Mouse (Mus musculus) mesoderm, embryonic 11.5 days (tissue): ENCODE measurements around the gene Tha1.
"Not testable (repeated sequence)": the region's sequence is repeated elsewhere in the genome, so short reads cannot be mapped to it uniquely, and the experiment has no call there.

Source experiments
- DNase-seq: peaks from one replicate; pipeline ENCODE4 v3.0.0-alpha.2; 2012; ENCODE audit warnings: low read depth, low spot score

Gene Tha1

GRCm38 (mm10) chr11:117848985-117849671 lies 24.2 kb downstream of the Tha1 start, which contains the start of gene Birc5:
TSS of gene Birc5 (plus strand) at chr11:117849251.
- DNase-seq: peak; percentile 97

GRCm38 (mm10) chr11:117848271-117848984 lies 24.9 kb downstream of the Tha1 start:
- no peak for DNase-seq

DNA sequence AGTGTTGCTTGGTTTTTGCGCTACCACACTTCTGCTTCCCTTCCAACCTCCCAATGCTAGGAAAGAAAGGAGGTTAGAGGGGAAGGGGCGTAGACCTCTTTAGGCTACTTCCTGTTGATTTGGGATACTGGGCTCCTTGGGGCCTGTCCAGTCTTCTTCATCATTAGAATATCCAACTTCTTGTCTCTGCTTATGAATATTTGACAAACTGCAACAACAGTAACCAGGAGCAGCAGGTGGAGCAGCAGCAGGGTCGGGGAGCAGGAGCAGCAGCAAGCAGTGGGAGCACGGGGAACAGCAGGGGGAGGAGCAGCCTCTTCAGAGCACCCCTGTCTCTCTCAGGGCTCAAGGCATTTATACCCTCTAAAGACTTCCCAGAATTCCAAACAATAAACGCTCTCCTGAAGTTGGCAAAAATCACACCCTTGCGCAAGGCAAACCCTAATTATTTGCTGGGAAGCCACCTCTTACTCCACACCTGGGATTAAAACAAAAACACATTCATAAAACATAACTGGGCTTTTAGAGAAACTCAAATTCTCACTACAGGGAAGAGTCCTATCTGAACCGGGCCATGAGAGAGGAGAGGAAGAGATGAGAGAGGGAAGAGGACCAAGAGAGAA lies 25.6 kb downstream of the Tha1 start:
- DNase-seq: no peak

DNA sequence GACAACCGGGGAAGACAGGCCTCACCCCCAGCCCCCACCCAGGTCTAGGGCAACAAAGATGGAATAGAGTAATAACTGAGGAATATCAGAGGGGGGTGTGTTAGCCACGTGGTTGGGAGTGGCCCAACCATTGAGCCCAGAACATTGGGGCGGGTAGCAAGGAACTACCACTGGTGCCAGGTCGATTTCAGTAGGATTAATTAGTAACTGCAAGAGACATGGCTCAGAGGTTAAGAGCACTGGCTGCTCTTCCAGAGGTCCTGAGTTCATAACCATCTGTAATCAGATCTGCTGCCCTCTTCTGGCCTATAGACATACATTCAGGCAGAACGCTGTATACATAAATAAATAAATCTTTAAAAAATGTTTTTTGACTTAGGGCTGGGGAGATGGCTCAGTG lies 26.6 kb downstream of the Tha1 start:
- DNase-seq: no peak

DNA sequence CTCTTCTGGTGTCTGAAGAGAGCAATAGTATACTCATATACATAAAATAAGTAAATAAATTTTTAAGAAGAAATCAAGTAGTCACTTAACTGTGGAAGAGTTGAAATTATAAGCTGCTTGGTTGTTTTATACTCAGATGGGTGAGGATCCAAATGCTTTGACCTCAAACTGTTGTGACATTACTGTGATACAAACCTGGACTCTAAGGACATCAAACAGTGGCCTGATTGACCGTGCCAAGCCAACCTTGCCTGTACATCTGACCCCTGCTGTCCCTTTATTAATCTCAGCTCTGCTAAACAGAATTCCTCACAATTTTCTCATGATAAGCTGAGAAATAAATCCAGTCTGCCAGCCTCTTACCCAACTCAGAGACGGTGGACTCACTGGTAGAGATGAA lies 27.6 kb downstream of the Tha1 start:
- DNase-seq: no peak

DNA sequence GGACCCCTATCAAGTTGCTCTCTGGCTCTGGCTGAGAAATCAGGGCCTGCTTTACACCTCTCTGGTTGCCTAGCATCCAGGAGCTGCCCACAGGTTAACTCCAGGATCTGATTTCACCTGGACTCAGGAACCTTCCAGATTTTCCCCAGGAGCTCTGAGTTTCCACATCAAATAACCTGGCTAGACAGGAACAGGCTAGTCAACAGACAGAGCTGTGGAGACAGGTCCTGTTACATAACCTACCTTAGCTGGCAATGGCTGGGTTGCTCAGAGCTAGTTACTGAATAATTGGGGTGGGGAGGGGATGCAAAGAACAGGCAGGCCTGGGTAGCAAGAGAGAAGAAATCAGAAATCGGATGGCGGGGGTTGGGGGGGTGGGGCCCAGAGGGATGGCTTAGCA lies 28.3 kb downstream of the Tha1 start:
- no peak for DNase-seq

- DNase-seq: no peak
These were observed 29.8 kb downstream of the Tha1 start for GRCm38 (mm10) chr11:117843434-117843833.

DNA sequence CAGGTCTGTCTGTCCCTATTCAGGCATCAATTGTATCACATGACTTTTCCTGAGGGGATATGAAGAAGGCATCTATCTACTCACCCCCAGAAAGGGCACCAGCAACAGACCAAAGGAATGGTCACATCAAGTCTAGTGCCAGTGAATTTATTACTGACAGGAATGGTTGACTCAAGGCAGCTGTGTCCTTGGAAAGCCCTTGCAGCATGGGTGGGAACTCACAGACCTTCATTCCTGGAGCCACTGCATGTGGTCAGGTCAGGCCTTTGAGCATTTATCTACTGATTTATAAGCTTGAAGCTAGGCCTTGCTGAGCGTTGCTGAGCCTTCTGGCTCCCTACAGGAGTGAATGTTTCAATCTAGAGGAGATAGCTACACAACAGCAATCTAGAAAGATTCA lies 32.4 kb downstream of the Tha1 start:
- DNase-seq: no peak

DNA sequence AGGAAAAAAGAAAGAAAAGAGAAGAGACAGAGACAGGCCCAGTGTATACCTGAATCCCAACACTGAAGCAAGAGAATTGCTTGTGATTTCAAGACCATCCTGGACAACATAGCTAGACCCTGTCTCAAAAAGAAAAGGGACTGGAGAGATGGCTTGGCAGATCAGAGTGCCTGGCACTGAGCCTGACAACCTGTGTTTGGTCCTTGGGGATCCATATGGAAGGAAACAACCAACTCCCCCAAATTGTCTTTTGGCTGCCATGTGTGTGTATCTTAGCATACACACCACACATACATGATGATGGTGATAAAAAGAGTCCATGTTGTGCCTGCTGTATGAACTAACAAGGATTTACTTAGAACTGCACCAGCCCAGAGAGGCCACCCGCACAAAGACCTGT lies 34.3 kb downstream of the Tha1 start:
- DNase-seq: no peak

- DNase-seq: no peak
These were observed 34.7 kb downstream of the Tha1 start for GRCm38 (mm10) chr11:117838572-117838971.

DNA sequence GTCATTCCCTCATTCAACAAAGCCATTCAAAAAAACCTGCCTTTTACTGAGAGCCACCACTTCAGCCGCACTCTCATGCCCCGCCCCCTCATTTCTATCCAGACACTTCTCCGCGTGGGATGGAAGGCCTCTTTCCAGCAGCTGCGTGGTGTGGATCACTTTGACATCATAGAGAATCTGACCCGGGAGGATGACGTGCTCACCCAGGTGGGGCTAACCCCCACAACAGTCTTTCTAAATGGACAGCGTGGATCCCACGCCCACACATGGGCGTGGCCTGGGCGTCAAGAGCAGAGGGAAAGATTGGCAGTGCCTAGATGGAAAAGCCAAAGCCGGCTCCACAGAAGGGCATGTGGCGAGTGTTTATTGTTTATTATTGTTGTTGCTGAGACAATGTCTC lies 37.0 kb downstream of the Tha1 start:
- DNase-seq: peak; percentile 50

GRCm38 (mm10) chr11:117834086-117834485 lies 39.2 kb downstream of the Tha1 start:
- no peak for DNase-seq

GRCm38 (mm10) chr11:117833509-117833908 lies 39.8 kb downstream of the Tha1 start:
- DNase-seq: not testable (repeated sequence)

GRCm38 (mm10) chr11:117832086-117832969 lies 41.0 kb downstream of the Tha1 start:
- DNase-seq: peak; percentile 86

DNA sequence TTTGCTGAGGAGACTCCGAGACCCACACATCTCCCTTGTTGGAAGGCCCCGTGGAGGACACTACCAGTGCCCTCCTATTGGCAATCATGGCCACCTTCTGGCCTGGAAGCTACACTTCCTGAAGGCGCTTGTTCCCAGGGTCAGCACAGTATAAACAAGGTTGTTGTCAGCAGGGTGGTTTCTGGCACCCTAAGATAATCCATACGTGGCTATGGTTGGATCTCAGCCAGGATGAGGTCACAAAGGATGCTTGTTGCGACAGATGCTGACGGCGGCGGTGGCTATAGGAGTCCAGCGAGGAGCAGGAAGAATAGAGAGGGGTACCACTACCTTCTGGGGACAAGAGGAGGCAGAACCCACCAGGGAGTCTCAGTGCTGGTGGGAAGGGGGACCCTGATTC lies 42.9 kb downstream of the Tha1 start:
- DNase-seq: no peak

- DNase-seq: no peak
These were observed 43.5 kb downstream of the Tha1 start for GRCm38 (mm10) chr11:117829671-117830215.

DNA sequence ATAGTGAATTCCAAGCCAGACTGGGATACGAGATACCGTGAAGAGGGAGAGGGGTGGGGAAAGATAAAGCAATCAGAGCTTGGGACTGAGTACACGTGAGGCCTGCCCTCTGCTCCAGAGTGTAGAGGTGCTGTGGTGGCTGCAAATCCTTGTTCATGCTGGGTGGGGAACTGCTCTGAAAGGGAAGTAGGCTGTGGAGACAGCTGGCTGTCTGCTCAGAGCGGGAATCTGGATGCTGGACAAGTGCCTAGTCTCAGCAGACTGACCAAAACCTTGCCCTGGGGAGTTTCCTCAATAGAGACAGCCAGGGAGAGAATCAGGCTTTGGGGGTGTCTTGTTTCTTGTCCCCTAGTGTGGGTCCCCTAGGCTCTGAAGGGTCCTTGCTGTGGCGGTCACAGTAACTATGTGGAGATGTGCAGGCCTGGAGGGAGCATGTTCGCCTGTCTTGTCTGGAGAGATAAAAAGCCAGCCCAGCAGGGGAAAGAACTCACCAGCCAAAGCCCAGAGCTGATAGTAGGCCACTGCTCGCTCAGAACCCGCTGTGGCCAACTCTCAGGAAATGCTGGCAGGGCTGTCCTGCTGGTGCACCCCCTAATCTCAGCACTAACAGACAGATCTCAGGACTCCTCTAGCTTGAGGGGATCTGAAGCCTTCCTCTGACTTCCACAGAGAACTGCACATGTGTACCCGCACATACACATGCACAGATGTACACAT lies 44.2 kb downstream of the Tha1 start:
- no peak for DNase-seq

DNA sequence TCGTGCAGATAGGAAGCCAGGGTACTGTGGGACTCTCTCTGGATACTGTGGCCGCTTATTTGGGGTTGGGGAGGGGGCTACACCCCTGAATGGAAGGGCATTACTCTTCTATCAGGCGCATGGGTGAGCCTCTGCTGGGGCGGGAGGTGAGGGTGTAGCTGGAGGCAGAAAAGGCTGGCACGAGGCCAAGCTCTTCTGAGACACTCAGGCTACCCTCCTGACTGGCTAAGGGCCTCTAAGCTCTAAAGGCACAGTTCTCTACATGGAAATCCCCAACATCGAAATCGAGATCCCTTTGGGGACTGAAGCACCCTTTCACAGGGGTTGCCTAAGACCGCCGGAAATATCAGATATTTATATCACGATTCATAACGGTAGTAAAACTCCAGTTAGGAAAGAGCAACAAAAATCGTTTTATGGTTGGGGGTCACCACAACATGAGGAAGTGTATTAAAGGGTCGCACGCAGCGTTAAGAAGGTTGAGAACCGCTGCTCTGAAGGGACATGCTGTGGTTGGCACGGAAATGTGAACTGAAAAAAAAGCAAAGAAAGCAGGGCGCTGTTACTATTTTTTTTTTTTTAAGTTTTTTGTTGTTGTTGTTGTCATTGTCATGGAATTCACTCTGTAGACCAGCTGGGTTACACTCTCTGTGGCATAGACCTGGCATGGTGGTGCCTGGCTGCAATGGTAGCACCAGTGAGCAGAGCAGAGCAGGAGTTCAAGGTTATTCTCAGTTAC lies 45.0 kb downstream of the Tha1 start:
- no peak for DNase-seq

DNA sequence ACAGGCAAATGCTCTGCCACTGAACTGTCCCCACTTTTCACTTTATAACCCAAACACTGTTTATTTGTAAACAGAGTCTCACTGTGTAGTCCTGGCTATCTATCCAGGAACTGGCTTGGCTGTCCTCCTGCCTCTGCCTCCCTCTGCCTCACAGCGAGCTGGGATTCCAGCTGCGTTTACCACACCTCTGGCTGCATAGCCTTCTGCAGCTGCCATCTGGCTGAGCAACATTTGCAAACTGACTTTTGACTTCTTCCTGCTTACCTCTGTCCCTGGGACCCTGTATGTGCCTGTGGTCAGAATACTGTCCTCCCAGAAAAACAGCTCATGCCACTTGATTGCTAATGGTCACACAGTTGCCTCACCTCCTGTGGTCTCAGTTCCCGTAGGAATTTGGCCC lies 45.9 kb downstream of the Tha1 start:
- DNase-seq: no peak

DNA sequence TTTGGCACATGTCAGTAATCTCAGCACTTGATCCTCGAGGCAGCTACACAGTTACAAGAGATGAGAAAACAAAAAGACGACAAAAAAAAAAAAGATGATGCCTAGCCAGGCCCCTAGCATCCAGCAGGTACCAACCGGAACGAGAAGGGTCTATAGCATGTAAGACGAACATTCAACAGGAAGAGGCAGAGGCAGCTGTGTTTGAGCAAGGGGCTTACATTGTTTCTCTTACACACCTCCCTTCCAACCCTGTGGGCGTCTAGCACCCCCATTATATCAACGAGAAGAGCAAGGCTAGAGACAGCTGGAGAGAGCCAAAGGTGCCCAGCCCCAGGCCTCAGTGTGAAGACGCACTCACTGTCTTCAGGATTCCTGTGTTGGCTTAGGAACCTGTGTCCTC lies 46.4 kb downstream of the Tha1 start:
- DNase-seq: no peak
